Mouse (Mus musculus): ENCODE results near the gene Myo1e. TPM values are rescaled to one million over a fixed set of nuclear protein-coding genes. Genes with fewer than 3 reads are reported as not detected.

Gene Myo1e
- polyA plus RNA-seq, 1 experiment, result 4.9 TPM

DNA sequence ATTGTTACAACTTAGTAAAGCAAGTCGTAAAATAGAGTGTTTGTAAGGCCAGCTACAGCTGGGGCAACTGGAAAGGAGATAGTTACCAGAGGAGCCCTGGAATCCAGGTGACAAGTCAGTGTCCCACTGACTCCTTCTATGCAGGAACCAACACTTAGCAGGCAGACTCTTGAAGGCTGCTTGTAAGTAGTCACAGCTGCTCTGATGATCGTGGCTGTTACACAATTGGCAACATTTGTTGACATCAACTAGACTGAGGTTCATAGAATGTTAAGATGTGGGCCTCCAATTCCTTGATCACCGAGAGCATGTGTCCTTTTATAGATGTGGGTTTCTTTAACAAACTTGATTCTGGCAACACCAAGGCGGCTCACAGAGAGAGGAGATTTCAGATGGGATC is 108.0 kb downstream of the Myo1e start:
- TF ChIP-seq CTCF (IDR thresholded peaks at IDR 0.05; ENCODE audit: control insufficient read depth, insufficient read depth, low read length) (no peak), POLR2A (IDR thresholded peaks at IDR 0.05; ENCODE audit: borderline replicate concordance, control insufficient read depth, low read depth, low read length) (no peak)
- H3K27ac ChIP-seq (ENCODE audit: control insufficient read depth, insufficient read depth, low read depth, low read length, poor library complexity), result no peak overlapping the region
- no peak overlapping the region for H3K4me3 ChIP-seq (replicated peaks; ENCODE audit: control insufficient read depth, low read depth, low read length)
- H3K4me1 ChIP-seq (ENCODE audit: control insufficient read depth, insufficient read depth, low read length), result no peaks in the 10 kb centered on the region
- 67% methylated on average over 4 of the region's 4 CpGs for WGBS

DNA sequence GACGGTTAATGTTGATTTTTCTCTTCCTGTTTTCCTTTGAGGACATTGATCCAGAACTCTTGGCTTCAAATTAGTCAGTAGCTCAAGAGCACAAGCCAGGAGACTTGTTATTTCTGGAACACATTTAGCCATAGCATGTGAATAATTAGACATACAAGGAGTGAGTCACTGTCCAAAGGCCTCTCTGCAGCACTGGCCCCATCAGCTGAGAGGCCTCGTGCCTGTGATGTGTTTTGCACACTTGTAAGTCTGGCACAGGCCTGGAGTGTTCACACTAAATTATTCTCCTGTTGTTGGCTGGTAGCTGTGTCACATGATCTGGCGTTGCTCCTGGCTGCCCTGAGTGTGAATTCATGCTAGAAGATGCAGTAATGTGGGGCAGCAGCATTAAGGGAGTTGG is 111.5 kb downstream of the Myo1e start:
- H3K4me3 ChIP-seq (replicated peaks; ENCODE audit: control insufficient read depth, low read depth, low read length), result no peak overlapping the region
- no peak for TF ChIP-seq CTCF (IDR thresholded peaks at IDR 0.05; ENCODE audit: control insufficient read depth, insufficient read depth, low read length)
- TF ChIP-seq POLR2A (IDR thresholded peaks at IDR 0.05; ENCODE audit: borderline replicate concordance, control insufficient read depth, low read depth, low read length), result no peak
- no peaks in the 10 kb centered on the region for H3K4me1 ChIP-seq (ENCODE audit: control insufficient read depth, insufficient read depth, low read length)
- 77% methylated on average over 3 of the region's 3 CpGs for WGBS
- H3K27ac ChIP-seq (ENCODE audit: control insufficient read depth, insufficient read depth, low read depth, low read length, poor library complexity), result no peak overlapping the region

DNA sequence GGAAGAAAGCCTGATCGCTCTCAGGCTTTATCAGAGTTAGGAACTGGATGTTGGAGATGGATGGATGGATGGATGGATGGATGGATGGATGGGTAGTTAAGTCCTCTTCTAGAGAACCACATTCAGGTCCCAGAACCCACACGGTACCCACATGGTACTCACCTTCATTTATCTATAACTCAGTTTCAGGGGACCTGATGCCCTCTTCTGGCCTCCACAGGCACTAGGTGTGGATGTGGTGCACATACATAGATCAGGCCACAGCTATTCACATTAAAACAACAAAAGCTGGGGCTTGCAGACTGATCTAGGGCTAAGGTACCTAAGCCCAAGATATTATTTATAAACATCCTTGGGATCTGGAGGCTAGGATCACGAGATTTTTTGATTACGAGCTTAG is 117.2 kb downstream of the Myo1e start:
- H3K4me1 ChIP-seq (ENCODE audit: control insufficient read depth, insufficient read depth, low read length), result no peaks in the 10 kb centered on the region
- H3K4me3 ChIP-seq (replicated peaks; ENCODE audit: control insufficient read depth, low read depth, low read length), result no peak overlapping the region
- 71% methylated on average over 4 of the region's 4 CpGs for WGBS
- TF ChIP-seq CTCF (IDR thresholded peaks at IDR 0.05; ENCODE audit: control insufficient read depth, insufficient read depth, low read length) (no peak), POLR2A (IDR thresholded peaks at IDR 0.05; ENCODE audit: borderline replicate concordance, control insufficient read depth, low read depth, low read length) (no peak)
- H3K27ac ChIP-seq (ENCODE audit: control insufficient read depth, insufficient read depth, low read depth, low read length, poor library complexity), result no peak overlapping the region

GRCm38 (mm10) chr9:70325880-70326595 is 118.9 kb downstream of the Myo1e start:
- no peak overlapping the region for H3K4me3 ChIP-seq (replicated peaks; ENCODE audit: control insufficient read depth, low read depth, low read length)
- no peaks in the 10 kb centered on the region for H3K4me1 ChIP-seq (ENCODE audit: control insufficient read depth, insufficient read depth, low read length)
- WGBS, result 65% methylated on average over 8 of the region's 8 CpGs
- TF ChIP-seq CTCF (IDR thresholded peaks at IDR 0.05; ENCODE audit: control insufficient read depth, insufficient read depth, low read length) (no peak), POLR2A (IDR thresholded peaks at IDR 0.05; ENCODE audit: borderline replicate concordance, control insufficient read depth, low read depth, low read length) (no peak)
- H3K27ac ChIP-seq (ENCODE audit: control insufficient read depth, insufficient read depth, low read depth, low read length, poor library complexity), result no peak overlapping the region

DNA sequence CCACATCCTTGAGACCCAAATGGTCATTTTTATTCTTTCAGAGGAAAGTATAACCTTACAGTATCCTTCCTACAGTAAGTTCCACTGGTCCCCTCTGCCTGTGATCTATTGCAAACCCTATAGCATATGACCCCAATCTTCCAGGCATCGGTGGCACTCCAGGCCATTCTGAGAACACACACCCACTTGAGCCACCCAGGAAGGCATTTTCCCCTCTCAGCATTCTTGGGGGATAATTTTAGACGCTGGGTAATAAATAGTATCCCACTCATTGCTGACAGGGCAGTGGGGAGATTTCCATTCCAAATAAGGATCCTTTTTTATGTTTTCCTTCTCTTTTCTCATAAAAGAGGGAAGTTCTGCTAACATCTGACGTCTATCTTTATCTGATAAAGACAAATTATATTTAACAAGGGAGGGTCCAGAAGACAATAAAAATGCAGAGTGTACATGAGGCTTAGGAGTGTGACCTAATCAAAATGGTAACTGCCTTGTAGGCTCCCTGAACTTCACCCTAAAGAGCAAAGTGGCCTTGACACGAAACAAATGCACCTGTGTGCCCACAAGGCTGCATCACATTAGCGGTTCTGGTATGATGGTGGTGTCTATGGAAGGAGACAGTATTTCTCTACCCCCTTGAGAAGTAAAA is 121.2 kb downstream of the Myo1e start:
- 54% methylated on average over 5 of the region's 5 CpGs for WGBS
- no peak overlapping the region for H3K27ac ChIP-seq (ENCODE audit: control insufficient read depth, insufficient read depth, low read depth, low read length, poor library complexity)

GRCm38 (mm10) chr9:70331727-70332335 is 124.7 kb downstream of the Myo1e start:
- Histone ChIP-seq H3K27ac (ENCODE audit: control insufficient read depth, insufficient read depth, low read depth, low read length, poor library complexity) (no peak overlapping the region), H3K4me3 (replicated peaks; ENCODE audit: control insufficient read depth, low read depth, low read length) (no peak overlapping the region), H3K4me1 (ENCODE audit: control insufficient read depth, insufficient read depth, low read length) (no peaks in the 10 kb centered on the region; the same call in 1 of the 2 replicates)
- TF ChIP-seq CTCF (IDR thresholded peaks at IDR 0.05; ENCODE audit: control insufficient read depth, insufficient read depth, low read length), result no peak
- TF ChIP-seq POLR2A (IDR thresholded peaks at IDR 0.05; ENCODE audit: borderline replicate concordance, control insufficient read depth, low read depth, low read length), result no peak
- WGBS, result 50% methylated on average over 11 of the region's 11 CpGs

More for the DNA sequence above, 121.2 kb downstream of the Myo1e start:
- H3K4me1 ChIP-seq (ENCODE audit: control insufficient read depth, insufficient read depth, low read length), result no peaks in the 10 kb centered on the region
- no peak for TF ChIP-seq CTCF (IDR thresholded peaks at IDR 0.05; ENCODE audit: control insufficient read depth, insufficient read depth, low read length)
- TF ChIP-seq POLR2A (IDR thresholded peaks at IDR 0.05; ENCODE audit: borderline replicate concordance, control insufficient read depth, low read depth, low read length), result no peak
- H3K4me3 ChIP-seq (replicated peaks; ENCODE audit: control insufficient read depth, low read depth, low read length), result no peak overlapping the region

- H3K27ac ChIP-seq (ENCODE audit: control insufficient read depth, insufficient read depth, low read depth, low read length, poor library complexity), result no peak overlapping the region
- WGBS, result 81% methylated on average over 7 of the region's 7 CpGs
- no peaks in the 10 kb centered on the region; the same call in 1 of the 2 replicates for H3K4me1 ChIP-seq (ENCODE audit: control insufficient read depth, insufficient read depth, low read length)
- TF ChIP-seq POLR2A (IDR thresholded peaks at IDR 0.05; ENCODE audit: borderline replicate concordance, control insufficient read depth, low read depth, low read length) (no peak), CTCF (IDR thresholded peaks at IDR 0.05; ENCODE audit: control insufficient read depth, insufficient read depth, low read length) (no peak)
- no peak overlapping the region for H3K4me3 ChIP-seq (replicated peaks; ENCODE audit: control insufficient read depth, low read depth, low read length)
These were observed 131.2 kb downstream of the Myo1e start for GRCm38 (mm10) chr9:70338391-70338790.

GRCm38 (mm10) chr9:70338894-70339293 is 131.7 kb downstream of the Myo1e start:
- TF ChIP-seq CTCF (IDR thresholded peaks at IDR 0.05; ENCODE audit: control insufficient read depth, insufficient read depth, low read length) (no peak), POLR2A (IDR thresholded peaks at IDR 0.05; ENCODE audit: borderline replicate concordance, control insufficient read depth, low read depth, low read length) (no peak)
- H3K4me3 ChIP-seq (replicated peaks; ENCODE audit: control insufficient read depth, low read depth, low read length), result no peak overlapping the region
- H3K27ac ChIP-seq (ENCODE audit: control insufficient read depth, insufficient read depth, low read depth, low read length, poor library complexity), result no peak overlapping the region
- no peaks in the 10 kb centered on the region; the same call in 1 of the 2 replicates for H3K4me1 ChIP-seq (ENCODE audit: control insufficient read depth, insufficient read depth, low read length)
